Mouse (Mus musculus): ENCODE results near the gene Fads3.
A peak's percentile ranks its signal among the peaks of the same experiment; 100 is the strongest.

The Fads3 gene

GRCm38 (mm10) chr19:10054361-10055075 lies 13.1 kb downstream of the Fads3 start:
- DNase-seq = no peak

GRCm38 (mm10) chr19:10055261-10055660 lies 13.9 kb downstream of the Fads3 start:
- no peak for DNase-seq

- peak; percentile 80 to 83 for DNase-seq
Measured at GRCm38 (mm10) chr19:10055783-10056660, 14.7 kb downstream of the Fads3 start.

- no peak for DNase-seq
Measured at GRCm38 (mm10) chr19:10056686-10057085, 15.3 kb downstream of the Fads3 start.

GRCm38 (mm10) chr19:10057486-10058351 lies 16.4 kb downstream of the Fads3 start:
- DNase-seq = peak; percentile 96 to 97

GRCm38 (mm10) chr19:10058352-10058825 lies 17.0 kb downstream of the Fads3 start:
- no peak for DNase-seq

GRCm38 (mm10) chr19:10058876-10059427 lies 17.6 kb downstream of the Fads3 start:
- no peak for DNase-seq

GRCm38 (mm10) chr19:10059911-10060567 lies 18.7 kb downstream of the Fads3 start:
- DNase-seq = peak; percentile 54 to 67

GRCm38 (mm10) chr19:10060783-10061590 lies 19.6 kb downstream of the Fads3 start:
- DNase-seq = no peak

GRCm38 (mm10) chr19:10061624-10062023 lies 20.3 kb downstream of the Fads3 start:
- DNase-seq = no peak

GRCm38 (mm10) chr19:10062292-10062691 lies 20.9 kb downstream of the Fads3 start:
- DNase-seq = no peak

- DNase-seq = no peak
Measured at GRCm38 (mm10) chr19:10062862-10063261, 21.5 kb downstream of the Fads3 start.

- DNase-seq = no peak
Measured at GRCm38 (mm10) chr19:10064173-10065012, 23.0 kb downstream of the Fads3 start.

- no peak for DNase-seq
Measured at GRCm38 (mm10) chr19:10065465-10066188, 24.3 kb downstream of the Fads3 start.

GRCm38 (mm10) chr19:10066189-10066500 lies 24.8 kb downstream of the Fads3 start:
- no peak for DNase-seq

GRCm38 (mm10) chr19:10066502-10066901 lies 25.1 kb downstream of the Fads3 start:
- DNase-seq = no peak

- no peak for DNase-seq
Measured at GRCm38 (mm10) chr19:10067701-10068100, 26.3 kb downstream of the Fads3 start.

- peak; percentile 76 to 78 for DNase-seq
Measured at GRCm38 (mm10) chr19:10070186-10070980, 29.0 kb downstream of the Fads3 start.

GRCm38 (mm10) chr19:10071166-10071565 lies 29.8 kb downstream of the Fads3 start:
- DNase-seq = peak; percentile 78 to 89

All from kidney, postnatal 36 days (tissue).